Mouse (Mus musculus) right cerebral cortex, adult 18-20 months (tissue): ENCODE data around the gene A930004D18Rik.
"Not testable (repeated sequence)": the region's sequence is repeated elsewhere in the genome, so short reads cannot be mapped to it uniquely, and the experiment has no call there.

Experiments
- DNase-seq: peaks from one replicate; pipeline ENCODE4 v3.0.0; 2022; ENCODE audit warnings: mixed read lengths

The A930004D18Rik gene

DNA sequence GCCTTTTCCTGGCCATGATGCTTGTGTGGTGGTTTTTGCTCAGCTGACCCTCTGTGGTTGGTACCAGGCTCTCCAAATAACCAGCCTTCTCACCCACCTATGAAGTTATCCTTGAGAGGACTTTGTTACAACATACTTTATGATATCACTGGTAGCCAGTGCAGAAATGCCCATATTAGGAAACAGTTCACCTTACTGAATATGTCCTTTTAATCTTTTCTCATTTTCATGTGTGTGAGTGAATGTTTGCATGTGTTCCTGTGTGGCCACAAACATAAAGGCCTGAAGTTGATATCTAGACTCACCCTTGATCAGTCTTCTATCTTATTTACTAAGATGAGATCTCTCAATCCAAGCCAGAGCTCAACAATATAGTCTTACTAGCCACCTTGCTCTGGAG lies 40.7 kb downstream of the A930004D18Rik start, which contains the start of gene H2al2a:
TSS of gene H2al2a (minus strand) at position 101 of the 400 bp plus-strand sequence.
- DNase-seq: no peak

DNA sequence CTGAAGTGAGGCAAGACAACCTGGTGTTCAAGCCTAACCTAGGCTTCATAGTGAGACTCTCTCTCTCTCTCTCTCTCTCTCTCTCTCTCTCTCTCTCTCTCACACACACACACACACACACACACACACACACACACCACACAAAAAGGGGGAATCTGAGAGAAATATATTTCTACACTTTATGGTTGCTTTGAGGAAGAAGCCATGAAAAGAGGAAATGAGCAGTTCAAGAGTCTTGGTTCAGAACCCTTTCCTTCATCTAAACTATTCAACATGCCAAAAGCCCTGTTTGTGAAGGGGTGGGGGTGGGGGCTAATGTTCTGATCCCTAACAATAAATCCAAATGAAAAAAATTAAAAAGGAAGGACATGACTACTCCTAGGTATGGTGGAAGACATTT lies 48.0 kb downstream of the A930004D18Rik start:
- no peak for DNase-seq

DNA sequence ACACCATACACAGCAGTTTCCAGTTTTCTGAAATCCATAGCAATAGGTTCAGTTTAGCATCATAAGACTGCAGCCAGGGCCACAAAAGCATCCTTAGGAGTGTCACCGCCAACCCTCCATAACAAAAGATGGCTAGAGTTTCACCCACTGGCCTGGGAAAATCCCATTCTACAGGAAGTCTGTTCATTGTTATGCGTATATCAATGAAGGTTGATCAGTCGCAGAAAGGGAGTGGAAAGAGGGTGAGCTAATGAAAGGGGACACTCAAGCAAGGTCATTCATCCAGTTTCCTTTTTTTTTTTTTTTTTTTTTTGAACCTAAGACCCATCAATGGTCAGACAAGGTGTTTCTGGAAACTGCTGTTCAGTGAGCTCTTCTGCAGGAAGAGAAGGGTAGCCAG lies 48.4 kb downstream of the A930004D18Rik start:
- DNase-seq: no peak

DNA sequence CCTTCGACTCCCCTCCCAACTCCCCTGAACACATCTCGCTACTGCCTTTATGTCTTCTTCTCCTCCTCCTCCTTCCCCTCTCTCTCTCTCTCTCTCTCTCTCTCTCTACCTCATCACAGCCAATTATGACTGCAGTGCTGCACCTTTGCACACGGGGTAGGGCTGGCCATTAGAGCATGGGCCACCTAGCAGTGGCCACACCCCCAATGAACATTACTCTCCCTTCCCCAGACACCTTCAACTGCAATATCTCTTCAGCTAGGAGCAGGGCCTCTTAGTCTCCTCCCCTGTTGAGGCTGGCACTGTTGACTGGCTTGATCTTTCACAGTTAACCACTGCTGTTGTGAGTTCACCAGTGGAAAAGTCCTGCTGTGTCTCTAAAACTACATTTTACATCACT lies 50.8 kb downstream of the A930004D18Rik start:
- DNase-seq: no peak

DNA sequence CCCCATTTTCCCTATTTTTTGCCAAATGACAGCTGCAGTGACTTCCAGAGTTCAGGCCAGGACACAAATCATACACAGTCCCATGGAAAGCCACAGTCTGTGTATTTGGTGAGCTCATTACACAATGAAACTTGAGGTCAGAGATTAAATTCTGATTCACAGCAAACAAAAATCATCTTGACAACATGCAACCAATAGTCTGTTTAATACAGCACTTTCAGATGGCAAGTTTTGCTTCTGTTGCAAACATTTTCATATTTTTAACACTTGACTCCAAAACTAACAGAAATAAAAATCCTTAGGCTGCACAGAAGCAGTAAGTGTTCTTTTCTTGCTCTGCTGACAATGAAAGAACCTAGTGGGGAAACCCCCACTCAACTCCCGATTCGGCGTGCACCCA lies 52.8 kb downstream of the A930004D18Rik start:
- DNase-seq: no peak

DNA sequence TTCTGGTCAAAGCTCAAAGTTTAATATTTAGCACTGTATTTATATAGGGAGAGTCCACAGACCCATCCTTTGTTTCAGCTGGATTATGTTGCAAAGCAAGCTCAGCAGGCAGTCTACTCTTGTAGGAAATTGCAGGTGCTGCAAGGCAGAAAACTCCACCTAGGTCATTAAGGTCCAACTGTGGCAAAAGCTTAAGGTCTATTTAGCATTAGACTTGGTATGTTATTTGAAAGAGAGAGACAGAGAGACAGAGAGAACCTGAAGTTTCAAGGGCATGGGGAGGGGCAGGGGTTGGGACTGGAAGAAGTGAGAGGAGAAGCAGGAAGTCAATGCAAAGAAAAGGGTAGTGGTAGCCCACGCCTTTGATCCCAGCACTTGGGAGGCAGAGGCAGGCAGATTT lies 54.8 kb downstream of the A930004D18Rik start:
- no peak for DNase-seq

DNA sequence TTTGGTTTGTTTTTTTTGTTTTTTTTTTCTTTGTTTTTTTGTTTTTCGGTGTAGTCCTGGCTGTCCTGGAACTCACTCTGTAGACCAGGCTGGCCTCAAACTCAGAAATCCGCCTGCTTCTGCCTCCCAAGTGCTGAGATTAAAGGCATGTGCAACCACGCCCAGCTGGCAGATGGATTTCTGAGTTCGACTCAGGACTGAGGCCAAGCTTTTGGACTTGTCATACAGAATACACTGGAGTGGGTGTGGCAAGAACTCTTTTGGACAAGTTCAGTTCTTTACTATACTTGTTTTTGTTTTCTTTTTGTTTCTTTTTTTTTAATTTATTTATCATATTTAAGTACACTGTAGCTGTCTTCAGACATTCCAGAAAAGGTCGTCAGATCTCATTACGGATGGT lies 58.8 kb downstream of the A930004D18Rik start:
- no peak for DNase-seq

DNA sequence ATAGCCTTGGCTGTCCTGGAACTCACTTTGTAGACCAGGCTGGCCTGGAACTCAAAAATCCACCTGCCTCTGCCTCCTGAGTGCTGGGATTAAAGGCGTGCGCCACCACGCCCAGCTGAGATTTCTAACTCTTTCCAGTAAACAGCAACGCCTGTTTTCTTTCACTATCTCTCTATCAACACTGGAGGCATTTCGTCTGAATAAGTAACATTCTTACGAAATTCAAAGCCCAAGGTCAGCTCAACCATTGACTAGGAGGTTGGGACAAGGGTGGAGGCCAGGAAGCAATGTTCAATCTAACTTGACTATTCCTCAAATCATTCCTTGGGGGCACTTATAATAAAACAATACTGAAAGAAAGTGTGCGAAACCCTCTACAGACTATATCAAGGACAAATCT lies 59.3 kb downstream of the A930004D18Rik start:
- not testable (repeated sequence) for DNase-seq

DNA sequence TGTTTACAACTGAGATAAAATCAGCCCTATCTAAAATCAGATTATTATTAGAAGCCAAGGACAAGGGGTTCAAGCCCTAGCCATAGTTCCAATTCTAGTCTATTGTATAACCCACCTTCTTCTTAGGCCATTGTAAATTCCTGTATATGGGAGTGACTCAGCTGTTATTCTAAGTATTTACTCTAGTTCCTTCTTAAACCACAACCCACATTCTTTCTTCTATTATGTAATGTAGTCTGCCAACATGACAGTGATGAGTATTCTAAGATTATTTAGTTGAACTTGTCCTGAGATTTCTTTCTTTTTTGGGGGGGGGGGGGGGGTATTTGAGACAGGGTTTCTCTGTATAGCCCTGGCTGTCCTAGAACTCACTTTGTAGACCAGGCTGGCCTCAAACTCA lies 59.9 kb downstream of the A930004D18Rik start:
- DNase-seq: not testable (repeated sequence)

DNA sequence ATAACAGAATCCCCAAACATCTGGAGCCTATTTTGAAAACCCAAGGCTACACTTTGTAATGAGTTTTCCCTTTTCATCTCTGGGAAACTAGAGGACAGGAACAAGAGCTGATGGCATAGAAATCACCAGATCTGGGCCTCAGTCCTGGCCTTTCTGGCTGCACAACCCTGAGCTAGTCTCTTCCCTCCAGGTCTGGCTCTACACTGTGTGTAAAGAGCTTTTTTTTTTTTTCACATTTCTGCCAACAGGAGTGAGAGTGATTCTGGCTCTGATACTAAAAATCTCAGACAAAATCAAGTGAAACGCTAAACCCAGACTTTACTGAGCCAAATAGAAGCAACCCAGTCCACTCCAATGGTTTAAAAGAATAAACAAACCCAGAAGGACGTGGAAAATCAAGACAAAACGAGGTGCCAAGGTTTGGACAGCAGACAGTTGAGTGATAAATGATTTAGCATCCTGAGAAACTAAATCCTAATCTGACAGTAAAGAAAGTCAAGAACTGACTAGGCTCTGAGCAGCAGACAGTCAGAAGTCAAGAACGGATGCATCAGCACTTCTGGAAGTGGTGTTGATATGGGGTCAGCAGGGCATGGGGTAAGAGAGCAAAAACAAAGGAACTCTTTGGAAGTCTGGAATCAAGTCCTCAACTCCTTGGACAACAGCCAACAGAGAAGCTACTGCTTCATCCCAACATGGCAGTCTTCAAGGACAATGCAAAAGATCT lies 61.8 kb downstream of the A930004D18Rik start:
- no peak for DNase-seq
